Mouse (Mus musculus) forebrain, embryonic 16.5 days (tissue): ENCODE measurements at regions not wholly inside any gene's neighbourhood (a gene's known extent, or its start where the extent isn't known, plus 50 kb on each side); places are given as distances from the start of the nearest gene placed in this dataset.

Source experiments
- ATAC-seq: fragments of 200-750 bp; cut with Nextera tagmentation; 2 replicates; pipeline ENCODE4 v1.8.0; 2017; ENCODE audit warnings: mild to moderate bottlenecking, moderate library complexity
- H3K27ac ChIP-seq: fragments of 300-500 bp; sonication (generic); 2 replicates; pipeline ENCODE4 v1.5.1; 2014; ENCODE audit warnings: low read length, control low read depth
- H3K27me3 ChIP-seq: fragments of 300-500 bp; sonication (generic); replicated peaks from 2 replicates; pipeline ENCODE4 v1.6.1; 2014; ENCODE audit warnings: low read length; ENCODE audit not compliant: control insufficient read depth, insufficient read depth
- H3K36me3 ChIP-seq: fragments of 300-500 bp; sonication (generic); 2 replicates; pipeline ENCODE4 v1.6.1; 2014; ENCODE audit not compliant: control insufficient read depth, insufficient read depth
- H3K4me1 ChIP-seq: fragments of 300-500 bp; sonication (generic); replicated peaks from 2 replicates; pipeline ENCODE4 v1.6.1; 2014; ENCODE audit warnings: low read length; ENCODE audit not compliant: control insufficient read depth, insufficient read depth
- H3K4me2 ChIP-seq: fragments of 300-500 bp; sonication (generic); 2 replicates; pipeline ENCODE4 v1.6.1; 2014; ENCODE audit warnings: mild to moderate bottlenecking, low read length, control low read depth
- H3K4me3 ChIP-seq: fragments of 300-500 bp; sonication (generic); replicated peaks from 2 replicates; pipeline ENCODE4 v1.5.1; 2014; ENCODE audit warnings: mild to moderate bottlenecking, low read length, control low read depth
- H3K9ac ChIP-seq: fragments of 300-500 bp; sonication (generic); replicated peaks from 2 replicates; pipeline ENCODE4 v1.6.1; 2014; ENCODE audit warnings: low read depth, low read length, control low read depth
- H3K9me3 ChIP-seq: fragments of 300-500 bp; sonication (generic); 2 replicates; pipeline ENCODE4 v1.6.1; 2016; ENCODE audit warnings: low read length; ENCODE audit not compliant: control insufficient read depth
- WGBS: fragments of 180-500 bp; shearing (Covaris S2); extraction: QIAGEN DNeasy Blood & Tissue Kit; methylation state at CpG from one replicate; pipeline ENCODE4 v1.1.7; 2014; 5-methylcytosine and 5-hydroxymethylcytosine counted together

- 56% methylated on average over 5 of the region's 5 CpGs for WGBS
- no peaks in the 10 kb centered on the region for H3K36me3 ChIP-seq
- ATAC-seq: peak; percentile 94
- H3K9me3 ChIP-seq: no peaks in the 10 kb centered on the region
- H3K4me2 ChIP-seq: no peak overlapping the region
- peak overlapping the region; percentile 10; the same call in 1 of the 2 replicates for H3K27ac ChIP-seq
- no peak overlapping the region for H3K4me3 ChIP-seq
- H3K4me1 ChIP-seq: peaks cover 3% of the 10 kb centered on the region
- no peak overlapping the region for H3K9ac ChIP-seq
- no peaks in the 10 kb centered on the region for H3K27me3 ChIP-seq
Observed at GRCm38 (mm10) chr13:69236386-69236785, 237.0 kb upstream of the Adcy2 start.

DNA sequence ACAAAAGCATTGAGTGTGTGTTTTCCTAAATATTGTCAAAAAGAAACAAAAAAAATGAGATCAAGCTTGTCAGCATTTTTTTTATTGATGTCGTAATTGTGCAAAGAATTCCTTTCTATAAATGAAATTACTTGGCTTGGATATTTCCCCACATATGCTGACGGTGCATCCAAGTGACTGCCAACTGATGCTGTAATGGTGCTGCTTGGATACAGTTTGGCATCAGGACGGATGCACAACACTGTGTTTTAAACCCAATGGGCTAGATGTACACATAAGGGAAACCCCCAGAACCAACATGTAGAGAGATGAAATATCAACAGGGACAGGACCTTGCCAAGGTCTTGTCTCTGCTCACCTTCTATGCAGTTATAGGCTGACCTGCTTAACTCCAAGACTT, 238.6 kb upstream of the Adcy2 start:
- 58% methylated on average over 3 of the region's 3 CpGs for WGBS
- peak; percentile 72 for ATAC-seq

DNA sequence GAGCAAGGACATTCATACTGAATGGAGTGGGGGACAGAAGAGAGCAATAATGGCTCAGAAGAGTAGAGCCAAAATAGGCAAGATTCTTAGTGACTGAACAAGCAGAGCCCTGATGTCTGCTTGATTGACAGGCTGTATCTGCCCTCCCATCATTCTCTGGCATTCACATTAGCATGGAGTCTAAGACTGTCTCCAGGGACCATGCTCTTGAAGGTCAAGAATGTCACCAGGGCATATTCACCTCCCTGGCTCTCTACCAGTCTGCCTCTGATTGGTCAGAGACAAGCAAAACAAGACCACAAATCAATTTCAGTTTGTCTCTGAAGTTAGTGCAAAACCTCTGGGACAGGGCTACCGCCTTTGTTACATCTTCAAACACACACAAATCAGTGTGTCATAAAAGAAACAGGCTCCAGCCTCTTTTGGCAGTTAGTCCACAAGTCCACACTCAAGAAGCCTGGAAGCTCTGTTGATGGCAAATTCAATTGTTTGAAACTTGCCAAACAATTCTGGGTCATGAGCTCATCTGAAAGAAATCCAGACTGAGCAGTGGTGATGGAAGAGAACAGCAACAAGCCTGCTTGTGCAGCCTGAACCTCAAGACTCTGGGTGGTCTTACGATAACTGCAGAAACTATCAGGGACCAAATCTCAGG, 240.0 kb upstream of the Adcy2 start:
- Histone ChIP-seq H3K4me3 (no peak overlapping the region), H3K4me1 (peaks cover 3% of the 10 kb centered on the region), H3K4me2 (no peak overlapping the region), H3K27me3 (no peaks in the 10 kb centered on the region), H3K27ac (no peak overlapping the region), H3K9me3 (no peaks in the 10 kb centered on the region), H3K9ac (no peak overlapping the region), H3K36me3 (no peaks in the 10 kb centered on the region)
- 89% methylated on average over 2 of the region's 2 CpGs for WGBS
- ATAC-seq: no peak

More for the DNA sequence above, 238.6 kb upstream of the Adcy2 start:
- Histone ChIP-seq H3K27me3 (no peaks in the 10 kb centered on the region), H3K9ac (no peak overlapping the region), H3K4me2 (no peak overlapping the region), H3K36me3 (no peaks in the 10 kb centered on the region), H3K4me3 (no peak overlapping the region), H3K4me1 (peaks cover 3% of the 10 kb centered on the region), H3K27ac (no peak overlapping the region), H3K9me3 (no peaks in the 10 kb centered on the region)

DNA sequence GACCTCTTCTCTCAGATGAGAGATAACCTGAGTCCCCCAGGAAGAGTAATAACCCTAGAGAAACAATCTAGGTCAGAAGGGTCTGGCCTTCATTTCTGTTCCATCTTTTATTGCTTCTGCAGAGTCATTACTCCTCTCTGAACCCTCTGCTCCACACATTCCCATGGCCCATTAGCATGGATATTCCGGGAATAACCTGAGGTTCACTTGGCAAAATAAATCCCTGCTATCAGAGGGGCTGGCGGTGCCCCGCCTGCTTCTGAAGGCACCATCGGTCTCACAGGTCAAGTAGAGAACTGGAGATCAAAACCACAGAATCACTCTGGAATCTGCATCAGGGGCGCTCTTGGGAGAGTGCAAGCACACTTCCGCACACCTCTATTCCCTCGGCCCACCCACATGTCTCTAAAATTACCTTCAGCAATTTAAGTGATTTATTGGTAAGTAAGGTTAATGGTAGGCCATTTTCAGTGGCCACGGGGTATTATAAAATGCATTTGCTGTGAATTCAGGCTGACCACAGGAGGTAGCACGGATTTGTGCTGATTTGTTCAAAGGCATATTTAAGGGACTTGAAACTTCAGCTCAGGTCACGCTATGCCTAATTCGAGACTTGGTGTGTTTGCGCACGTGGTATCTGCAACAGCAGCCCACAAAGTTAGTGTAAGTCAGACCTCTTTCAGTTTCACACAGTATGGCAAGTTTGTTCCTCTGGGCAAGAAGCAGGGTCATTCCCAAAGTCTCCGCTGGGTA, 243.4 kb upstream of the Adcy2 start:
- Histone ChIP-seq H3K27me3 (no peaks in the 10 kb centered on the region), H3K9ac (no peak overlapping the region), H3K4me1 (no peaks in the 10 kb centered on the region), H3K27ac (no peak overlapping the region), H3K4me2 (no peak overlapping the region), H3K36me3 (no peaks in the 10 kb centered on the region), H3K9me3 (no peaks in the 10 kb centered on the region), H3K4me3 (no peak overlapping the region)
- ATAC-seq: no peak
- WGBS: 84% methylated on average over 14 of the region's 14 CpGs

DNA sequence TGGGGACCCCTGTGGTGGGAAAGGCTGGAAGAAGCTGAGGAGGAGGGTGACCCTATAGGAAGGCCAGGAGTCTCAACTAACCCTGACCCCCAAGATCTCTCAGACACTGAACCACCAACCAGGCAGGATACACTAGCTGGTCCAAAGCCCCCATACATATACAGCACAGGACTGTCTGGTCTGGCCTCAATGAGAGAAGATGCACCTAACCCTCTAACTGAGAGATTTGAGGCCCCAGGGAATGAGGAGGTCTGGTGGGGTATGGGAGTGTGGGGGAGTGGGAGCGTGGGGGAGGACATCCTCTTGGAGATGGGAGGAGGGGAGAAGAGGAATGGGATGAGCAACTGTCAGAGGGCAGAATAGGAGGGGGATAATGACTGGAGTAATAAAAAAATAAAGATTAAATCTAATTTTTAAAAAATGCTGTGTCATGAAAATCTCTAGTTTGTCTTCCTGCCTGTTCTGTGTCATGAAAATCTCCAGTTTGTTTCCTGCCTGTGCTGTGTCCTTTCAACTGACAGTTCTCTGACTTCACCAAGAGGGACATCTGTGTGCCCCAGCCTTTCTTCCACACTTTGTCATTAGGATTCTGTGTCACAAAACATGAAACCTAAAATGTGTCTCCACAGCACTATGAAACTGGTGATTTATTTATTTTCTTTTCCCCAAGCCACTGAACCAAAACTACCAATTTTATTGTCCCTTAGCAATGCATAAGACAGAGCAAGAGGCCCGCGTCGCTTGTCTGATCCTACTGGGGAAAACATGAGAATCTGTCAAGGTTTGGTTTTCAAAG, 251.2 kb upstream of the Adcy2 start:
- no peak overlapping the region for H3K4me3 ChIP-seq
- WGBS: 65% methylated on average over 4 of the region's 4 CpGs
- H3K9ac ChIP-seq: no peak overlapping the region
- H3K36me3 ChIP-seq: no peaks in the 10 kb centered on the region
- ATAC-seq: no peak
- H3K4me2 ChIP-seq: no peak overlapping the region
- H3K27ac ChIP-seq: peak overlapping the region; percentile 56
- no peaks in the 10 kb centered on the region for H3K27me3 ChIP-seq
- peaks cover 13% of the 10 kb centered on the region for H3K4me1 ChIP-seq
- H3K9me3 ChIP-seq: 0 out of 2 replicates have a peak, but pooled peaks cover 1% of the 10 kb centered on the region

GRCm38 (mm10) chr13:69251130-69251561, 251.8 kb upstream of the Adcy2 start:
- Histone ChIP-seq H3K9ac (no peak overlapping the region), H3K36me3 (no peaks in the 10 kb centered on the region), H3K4me3 (no peak overlapping the region), H3K27me3 (no peaks in the 10 kb centered on the region), H3K4me1 (peaks cover 13% of the 10 kb centered on the region), H3K9me3 (0 out of 2 replicates have a peak, but pooled peaks cover 2% of the 10 kb centered on the region), H3K27ac (peak overlapping the region; percentile 56), H3K4me2 (no peak overlapping the region)
- peak; percentile 50; the same call in 1 of the 2 replicates for ATAC-seq
- WGBS: 58% methylated on average over 6 of the region's 6 CpGs

DNA sequence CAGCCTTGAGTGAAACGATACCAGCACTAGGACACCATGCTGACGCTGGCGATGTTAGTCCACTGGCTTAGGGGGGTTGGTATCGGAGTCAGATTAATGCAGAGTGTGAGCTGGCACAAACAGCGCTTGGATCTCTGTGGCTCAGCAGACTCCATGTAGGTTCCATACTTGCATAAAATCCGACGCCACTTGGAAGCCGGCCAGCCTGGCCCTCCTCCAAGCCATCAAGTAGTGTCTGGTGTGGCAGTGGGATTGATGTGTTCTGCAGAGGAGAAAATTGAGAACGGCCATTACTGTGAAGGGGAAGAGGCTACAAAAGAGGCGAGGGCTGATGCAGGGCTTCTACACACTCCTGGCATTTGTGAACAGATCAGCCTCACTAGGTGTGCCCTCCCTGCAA, 253.0 kb upstream of the Adcy2 start:
- H3K9ac ChIP-seq: no peak overlapping the region
- H3K4me2 ChIP-seq: 0 out of 2 replicates have a peak overlapping the region, but pooled peaks have one; percentile 17
- H3K27me3 ChIP-seq: no peaks in the 10 kb centered on the region
- ATAC-seq: peak; percentile 92
- H3K27ac ChIP-seq: no peak overlapping the region
- H3K36me3 ChIP-seq: no peaks in the 10 kb centered on the region
- 27% methylated on average over 10 of the region's 10 CpGs for WGBS
- H3K4me1 ChIP-seq: peaks cover 13% of the 10 kb centered on the region
- H3K9me3 ChIP-seq: peaks cover 2% of the 10 kb centered on the region; the same call in 1 of the 2 replicates
- H3K4me3 ChIP-seq: no peak overlapping the region

DNA sequence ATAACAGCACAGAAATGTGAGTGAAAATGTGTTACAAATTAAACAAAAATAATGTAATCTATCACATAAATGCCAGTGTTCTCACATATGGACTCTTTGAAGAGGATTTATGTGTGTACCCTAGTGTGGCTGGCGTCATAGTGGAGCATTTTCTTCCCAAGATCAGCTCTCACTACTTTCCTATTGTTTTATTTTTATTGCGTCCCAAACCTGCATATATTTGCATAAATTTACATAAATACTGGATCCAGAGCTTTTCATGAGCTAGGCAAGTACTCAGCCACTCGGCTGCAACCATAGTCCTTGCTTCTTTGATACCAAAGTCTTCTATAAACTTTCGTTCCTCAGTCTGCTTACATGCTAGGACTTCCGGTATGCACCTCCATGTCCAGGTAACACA, 261.1 kb upstream of the Adcy2 start:
- peak; percentile 84 for ATAC-seq

DNA sequence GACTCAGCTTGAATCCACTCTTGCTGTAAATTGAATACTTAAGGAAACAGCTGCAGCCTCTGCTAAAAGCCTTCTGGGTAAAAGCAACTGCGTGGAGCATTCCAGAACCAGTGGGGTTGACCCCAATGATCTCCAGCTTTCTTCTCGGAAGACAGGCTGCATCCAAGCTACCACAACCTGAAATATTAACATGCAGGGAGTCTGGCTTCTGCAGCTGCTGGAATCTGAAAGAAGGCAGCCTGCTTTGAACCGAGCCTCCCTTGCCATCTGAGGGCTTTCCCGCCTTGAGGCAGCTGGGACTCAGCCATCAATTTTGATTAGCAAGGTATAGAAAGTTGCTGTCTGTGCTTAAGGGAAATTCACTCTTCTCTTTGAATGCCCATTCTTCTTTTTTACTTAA, 261.6 kb upstream of the Adcy2 start:
- Histone ChIP-seq H3K4me2 (no peak overlapping the region), H3K36me3 (no peaks in the 10 kb centered on the region), H3K4me3 (no peak overlapping the region), H3K9me3 (no peaks in the 10 kb centered on the region; the same call in 1 of the 2 replicates), H3K9ac (no peak overlapping the region), H3K27me3 (no peaks in the 10 kb centered on the region), H3K4me1 (peaks cover 5% of the 10 kb centered on the region), H3K27ac (no peak overlapping the region)
- 36% methylated on average over 4 of the region's 4 CpGs for WGBS
- no peak for ATAC-seq

More for the DNA sequence above, 261.1 kb upstream of the Adcy2 start:
- Histone ChIP-seq H3K9me3 (peaks cover 1% of the 10 kb centered on the region; the same call in 1 of the 2 replicates), H3K36me3 (no peaks in the 10 kb centered on the region), H3K9ac (no peak overlapping the region), H3K4me1 (peaks cover 5% of the 10 kb centered on the region), H3K4me3 (no peak overlapping the region), H3K27ac (no peak overlapping the region), H3K4me2 (no peak overlapping the region), H3K27me3 (no peaks in the 10 kb centered on the region)
- 15% methylated on average over 5 of the region's 5 CpGs for WGBS
